Mouse (Mus musculus): ENCODE data around the gene D630045J12Rik. TPM values are rescaled to one million over a fixed set of nuclear protein-coding genes. Genes with fewer than 3 reads are reported as not detected.

The D630045J12Rik gene
- total and polyA plus RNA-seq, 3 experiments, result 2.5 to 6.2 TPM; not detected in 1

GRCm38 (mm10) chr6:38108449-38108848, 145.4 kb downstream of the D630045J12Rik start:
- Histone ChIP-seq H3K79me2 (ENCODE audit: control insufficient read depth, insufficient read depth, low read length, poor library complexity) (no peaks in the 10 kb centered on the region), H3K27me3 (ENCODE audit: control insufficient read depth in 1 of 2, insufficient read depth in 2 of 2, low read length in 2 of 2) (no peaks in the 10 kb centered on the region; a peak in 1 of 4 replicates), H3K9me3 (replicated peaks; ENCODE audit: insufficient read depth, low read length) (no peaks in the 10 kb centered on the region), H3K4me3 (ENCODE audit: control insufficient read depth in 1 of 2, insufficient read depth in 1 of 2, low read depth in 2 of 2, low read length in 2 of 2) (no peak overlapping the region), H3K4me1 (ENCODE audit: control insufficient read depth in 1 of 2, insufficient read depth in 2 of 2, low read length in 2 of 2) (peaks cover 0 to 6% of the 10 kb centered on the region in 2 experiments; a peak in 2 of 4 replicates), H3K9ac (ENCODE audit: control insufficient read depth, low read depth, low read length, poor library complexity, severe bottlenecking) (no peak overlapping the region), H3K36me3 (ENCODE audit: control insufficient read depth in 1 of 2, insufficient read depth in 2 of 2, low read length in 2 of 2) (peaks cover 0 to 4% of the 10 kb centered on the region in 2 experiments; a peak in 1 of 4 replicates), H3K27ac (ENCODE audit: control insufficient read depth, low read depth, low read length) (no peak overlapping the region)
- no peak for DNase-seq (ENCODE audit: low read depth, low spot score)
- TF ChIP-seq MAZ (IDR thresholded peaks at IDR 0.05; ENCODE audit: low read depth, low read length), result no peak
- TF ChIP-seq ZKSCAN1 (IDR thresholded peaks at IDR 0.05; ENCODE audit: low read depth, low read length), result no peak
- TF ChIP-seq KAT2A (conservative IDR thresholded peaks at IDR 0.05; ENCODE audit: low read depth, low read length), result no peak
- no peak for TF ChIP-seq UBTF (IDR thresholded peaks at IDR 0.05; ENCODE audit: borderline replicate concordance, insufficient read depth, low read depth, low read length)

GRCm38 (mm10) chr6:38105924-38106323, 147.9 kb downstream of the D630045J12Rik start:
- H3K9me3 ChIP-seq (replicated peaks; ENCODE audit: insufficient read depth, low read length), result no peaks in the 10 kb centered on the region
- H3K27me3 ChIP-seq (ENCODE audit: control insufficient read depth in 1 of 2, insufficient read depth in 2 of 2, low read length in 2 of 2), result no peaks in the 10 kb centered on the region
- H3K9ac ChIP-seq (ENCODE audit: control insufficient read depth, low read depth, low read length, poor library complexity, severe bottlenecking), result no peak overlapping the region
- H3K4me1 ChIP-seq (ENCODE audit: control insufficient read depth in 1 of 2, insufficient read depth in 2 of 2, low read length in 2 of 2), result peaks cover 0 to 7% of the 10 kb centered on the region in 2 experiments; a peak in 2 of 4 replicates
- TF ChIP-seq UBTF (IDR thresholded peaks at IDR 0.05; ENCODE audit: borderline replicate concordance, insufficient read depth, low read depth, low read length) (no peak), USF2 (IDR thresholded peaks at IDR 0.05; ENCODE audit: borderline replicate concordance in 1 of 2, insufficient read depth in 1 of 2, low read depth in 1 of 2, low read length in 2 of 2) (no peak), GABPA (IDR thresholded peaks at IDR 0.05; ENCODE audit: low read depth, low read length) (no peak), KAT2A (conservative IDR thresholded peaks at IDR 0.05; ENCODE audit: low read depth, low read length) (no peak), MYC (IDR thresholded peaks at IDR 0.05; ENCODE audit: low read depth, low read length) (no peak), BHLHE40 (IDR thresholded peaks at IDR 0.05; ENCODE audit: borderline replicate concordance, low read depth, low read length) (no peak), TBP (IDR thresholded peaks at IDR 0.05; ENCODE audit: low read depth, low read length) (no peak), CTCF (IDR thresholded peaks at IDR 0.05 in 2 of 3, conservative IDR thresholded peaks at IDR 0.05 in 1 of 3; ENCODE audit: control insufficient read depth in 1 of 3, insufficient read depth in 1 of 3, low read depth in 2 of 3, low read length in 3 of 3, poor library complexity in 1 of 3, severe bottlenecking in 1 of 3) (no peak), E2F4 (IDR thresholded peaks at IDR 0.05; ENCODE audit: borderline replicate concordance, low read depth, low read length) (no peak), EP300 (IDR thresholded peaks at IDR 0.05; ENCODE audit: low read depth in 1 of 2, low read length in 2 of 2) (no peak), POLR2AphosphoS5 (IDR thresholded peaks at IDR 0.05; ENCODE audit: borderline replicate concordance, low read depth, low read length) (no peak), CHD1 (IDR thresholded peaks at IDR 0.05; ENCODE audit: low read depth, low read length) (no peak), MAZ (IDR thresholded peaks at IDR 0.05; ENCODE audit: low read depth, low read length) (no peak), ZNF384 (IDR thresholded peaks at IDR 0.05; ENCODE audit: low read depth, low read length) (no peak), ELF1 (IDR thresholded peaks at IDR 0.05; ENCODE audit: low read depth, low read length) (no peak), RCOR1 (IDR thresholded peaks at IDR 0.05; ENCODE audit: low read depth, low read length) (no peak), ZMIZ1 (IDR thresholded peaks at IDR 0.05; ENCODE audit: low read depth, low read length) (no peak), MAFK (IDR thresholded peaks at IDR 0.05; ENCODE audit: borderline replicate concordance, low read depth, low read length) (no peak), MAX (IDR thresholded peaks at IDR 0.05; ENCODE audit: low read length) (no peak), ZKSCAN1 (IDR thresholded peaks at IDR 0.05; ENCODE audit: low read depth, low read length) (no peak)
- no peak overlapping the region for H3K27ac ChIP-seq (ENCODE audit: control insufficient read depth, low read depth, low read length)
- no peak for DNase-seq (ENCODE audit: low read depth, low spot score)
- H3K4me3 ChIP-seq (ENCODE audit: control insufficient read depth in 1 of 2, insufficient read depth in 1 of 2, low read depth in 2 of 2, low read length in 2 of 2), result no peak overlapping the region
- peaks cover 0 to 5% of the 10 kb centered on the region in 2 experiments; a peak in 1 of 4 replicates for H3K36me3 ChIP-seq (ENCODE audit: control insufficient read depth in 1 of 2, insufficient read depth in 2 of 2, low read length in 2 of 2)
- no peaks in the 10 kb centered on the region for H3K79me2 ChIP-seq (ENCODE audit: control insufficient read depth, insufficient read depth, low read length, poor library complexity)
